Comparison of ENCODE assay signal across 8 mouse cellular contexts in genomic region chr11:106036548-106037417, GRCm38 (mm10). TPM values are rescaled to one million over a fixed set of nuclear protein-coding genes. Genes with fewer than 3 reads are reported as not detected.
DNase-seq lines count a peak whose midpoint lies in the region; ATAC-seq lines count a peak whose summit lies in the region.

TSS of gene Dcaf7 (plus strand) at chr11:106036872.

- H3K27ac ChIP-seq in hindbrain, embryonic 12.5 days: peak within 1 kb of the TSS; percentile 93

- peak; percentile 99 for ATAC-seq in hindbrain, embryonic 12.5 days (ENCODE audit: low FRiP score)

- peak within 1 kb of the TSS; percentile 93 for H3K9ac ChIP-seq in hindbrain, embryonic 12.5 days

- H3K36me3 ChIP-seq in hindbrain, embryonic 12.5 days: no peaks in the 10 kb centered on the region

- peak within 1 kb of the TSS; percentile 97 for H3K4me3 ChIP-seq in hindbrain, embryonic 12.5 days

- H3K4me1 ChIP-seq in hindbrain, embryonic 12.5 days: peaks cover 27% of the 10 kb centered on the region

- H3K9me3 ChIP-seq in hindbrain, embryonic 12.5 days (replicated peaks): no peaks in the 10 kb centered on the region

- H3K4me2 ChIP-seq in hindbrain, embryonic 12.5 days (replicated peaks): peak within 1 kb of the TSS; percentile 84

- under 1% methylated on average over 66 of the region's 66 CpGs for WGBS in hindbrain, embryonic 12.5 days

- no peaks in the 10 kb centered on the region for H3K27me3 ChIP-seq in hindbrain, embryonic 12.5 days

- peak; percentile 98 for DNase-seq in NIH3T3 (ENCODE audit: low read depth)
- DNase-seq in cerebellum, postnatal 10 days: peak; percentile 97 to 98
- peak; percentile 97 to 99 for DNase-seq in frontal cortex, postnatal 10 days (ENCODE audit: low spot score in 2 of 2)
- peak; percentile 100 for DNase-seq in layer of hippocampus, postnatal 14 days (ENCODE audit: low spot score in 2 of 2)
- DNase-seq in lung, postnatal 14 days: peak; percentile 95
- DNase-seq in retina, adult 2 months (ENCODE audit: low read depth, low spot score): peak; percentile 97
- DNase-seq in thymus, postnatal 36 days: peak; percentile 97 to 100

RNA-seq across cellular contexts. Expression of gene Dcaf7, which starts in this region (rescaled TPM):
- 122 and 136 TPM in 2 replicates for polyA plus RNA-seq in hindbrain, embryonic 12.5 days (2016; fragmentation: Nextera tagmentation; extraction: Ambion mirVana)
- total RNA-seq in layer of hippocampus, postnatal 14 days (2021): 100 to 1,000 TPM; 159 to 180 TPM

Comparison
In these comparisons a context has a peak if more than half of its experiments do, and no peak if none do; other contexts are left out.
1. Peak in every context shown above with its lines: DNase-seq, ATAC-seq, H3K4me3 ChIP-seq and H3K27ac ChIP-seq.